Mouse (Mus musculus): ENCODE results near the gene Ykt6. TPM values are rescaled to one million over a fixed set of nuclear protein-coding genes. Genes with fewer than 3 reads are reported as not detected.
A peak's percentile ranks its signal among the peaks of the same experiment; 100 is the strongest.

Ykt6 gene
- polyA plus RNA-seq (2012; rRNA removed): 56.2 and 84.5 TPM in 2 replicates

DNA sequence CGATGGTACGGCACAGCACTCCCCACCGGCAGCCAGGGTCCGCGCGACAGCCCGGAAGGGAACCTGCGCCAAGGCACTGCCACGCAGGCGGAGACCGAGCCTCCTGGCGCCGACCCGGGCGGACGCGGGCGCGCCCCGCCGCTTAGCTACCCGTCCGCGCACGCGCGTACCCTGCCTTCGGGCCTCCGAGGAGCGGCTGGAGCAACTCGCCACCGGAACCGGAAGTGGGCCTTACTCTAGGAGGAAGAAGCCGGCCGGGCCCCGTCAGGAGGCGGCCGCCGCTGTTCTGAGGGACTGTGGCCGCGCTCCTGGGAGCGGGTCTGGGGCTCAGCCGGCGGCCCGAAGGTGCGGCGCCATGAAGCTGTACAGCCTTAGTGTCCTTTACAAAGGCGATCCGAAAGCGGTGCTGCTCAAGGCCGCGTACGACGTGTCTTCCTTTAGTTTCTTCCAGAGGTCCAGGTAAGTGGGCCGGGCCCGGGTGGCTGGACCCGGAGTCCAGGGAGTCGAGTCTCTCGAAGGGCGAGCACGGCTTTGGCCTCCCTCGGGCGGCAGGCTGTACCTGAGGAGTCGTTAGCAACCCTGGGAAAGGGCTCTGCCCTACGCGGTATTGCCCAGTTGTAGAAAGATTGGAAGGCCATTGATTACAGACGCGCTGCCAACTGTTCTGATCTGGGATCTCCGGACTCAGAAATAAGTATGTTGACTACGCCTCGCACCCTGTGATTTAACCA is at the start of gene Ykt6:
Gene Ykt6 (plus strand): TSS at position 148 of the 731 bp plus-strand sequence.
- under 1% methylated on average over 71 of the region's 71 CpGs for WGBS
- peak within 1 kb of the TSS; percentile 87 for H3K4me3 ChIP-seq (ENCODE audit: low read depth, low read length)
- peaks cover 15% of the 10 kb centered on the region for H3K36me3 ChIP-seq (ENCODE audit: control insufficient read depth, insufficient read depth, low read length)
- peak within 1 kb of the TSS; percentile 96 for H3K27ac ChIP-seq (ENCODE audit: insufficient read depth, low read depth, low read length)
- H3K4me1 ChIP-seq (ENCODE audit: control insufficient read depth, insufficient read depth, insufficient read length, low read length): peaks cover 13% of the 10 kb centered on the region; the same call in 1 of the 2 replicates
- peak; percentile 91; the same call in 1 of the 2 replicates for TF ChIP-seq POLR2A (IDR thresholded peaks at IDR 0.05; ENCODE audit: low read depth, low read length)
- TF ChIP-seq CTCF (IDR thresholded peaks at IDR 0.05; ENCODE audit: extremely low read depth, insufficient read length, insufficient replicate concordance, low read depth, low read length): no peak
- H3K27me3 ChIP-seq (ENCODE audit: control insufficient read depth, insufficient read depth, low read length): no peaks in the 10 kb centered on the region

DNA sequence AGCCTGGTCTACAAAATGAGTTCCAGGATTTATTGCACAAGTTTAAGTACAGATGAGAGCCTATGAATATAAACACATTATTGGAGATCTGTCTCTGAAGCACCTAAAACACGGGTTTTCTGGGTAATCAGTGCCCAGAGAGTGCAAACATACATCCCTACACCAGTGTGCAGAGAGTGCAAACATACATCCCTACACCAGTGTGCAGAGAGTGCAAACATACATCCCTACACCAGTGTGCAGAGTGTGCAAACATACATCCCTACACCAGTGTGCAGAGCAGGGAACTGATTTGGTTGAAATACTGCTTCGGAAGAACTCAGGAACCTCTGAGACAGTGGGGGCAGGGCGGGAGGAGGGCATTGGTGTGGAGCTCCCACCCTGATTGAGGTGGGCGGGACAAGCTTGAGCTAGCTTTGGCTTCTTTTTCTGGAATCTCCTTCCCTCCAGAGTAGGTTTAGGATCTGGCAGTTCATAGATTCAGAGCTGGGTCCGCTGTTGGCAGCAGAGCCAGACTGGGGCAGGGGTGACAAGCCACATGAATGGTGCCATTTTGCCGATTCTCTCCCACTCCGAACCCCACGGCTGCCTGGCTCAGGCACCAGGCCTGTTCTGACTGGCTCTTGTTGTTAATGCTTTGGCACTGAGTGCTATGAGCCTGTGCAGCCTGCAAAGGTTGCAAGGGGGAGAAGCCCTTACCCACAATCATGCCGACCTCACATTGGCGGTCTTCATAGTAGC is 49.5 kb upstream of the Ykt6 start:
- H3K27ac ChIP-seq (ENCODE audit: insufficient read depth, low read depth, low read length): no peak overlapping the region
- H3K36me3 ChIP-seq (ENCODE audit: control insufficient read depth, insufficient read depth, low read length): no peaks in the 10 kb centered on the region
- TF ChIP-seq CTCF (IDR thresholded peaks at IDR 0.05; ENCODE audit: extremely low read depth, insufficient read length, insufficient replicate concordance, low read depth, low read length) (no peak), POLR2A (IDR thresholded peaks at IDR 0.05; ENCODE audit: low read depth, low read length) (no peak)
- WGBS: 86% methylated on average over 10 of the region's 10 CpGs
- no peaks in the 10 kb centered on the region for H3K27me3 ChIP-seq (ENCODE audit: control insufficient read depth, insufficient read depth, low read length)
- H3K4me3 ChIP-seq (ENCODE audit: low read depth, low read length): no peak overlapping the region
- H3K4me1 ChIP-seq (ENCODE audit: control insufficient read depth, insufficient read depth, insufficient read length, low read length): peaks cover 8% of the 10 kb centered on the region

DNA sequence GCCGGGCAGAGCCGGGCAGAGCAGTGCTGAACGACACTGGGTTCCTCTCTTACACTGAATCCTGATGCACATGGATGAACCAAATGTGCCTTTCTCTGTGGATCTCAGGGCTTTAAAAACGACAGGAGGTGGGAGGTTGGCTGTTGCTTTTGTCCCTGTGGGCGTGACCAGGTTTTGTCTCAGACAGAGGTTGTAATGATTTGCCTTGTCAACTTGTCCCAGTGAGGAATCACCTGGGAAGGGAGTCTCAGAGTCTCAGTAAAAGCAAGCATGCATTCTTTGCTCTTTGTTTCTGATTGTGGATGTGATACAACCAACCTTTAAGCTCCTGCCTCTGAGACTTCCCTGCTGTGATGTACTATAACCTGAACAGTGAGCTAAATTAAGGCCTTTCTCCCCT is 48.4 kb upstream of the Ykt6 start:
- Histone ChIP-seq H3K36me3 (ENCODE audit: control insufficient read depth, insufficient read depth, low read length) (no peaks in the 10 kb centered on the region), H3K27ac (ENCODE audit: insufficient read depth, low read depth, low read length) (no peak overlapping the region), H3K27me3 (ENCODE audit: control insufficient read depth, insufficient read depth, low read length) (no peaks in the 10 kb centered on the region), H3K4me1 (ENCODE audit: control insufficient read depth, insufficient read depth, insufficient read length, low read length) (peaks cover 2% of the 10 kb centered on the region), H3K4me3 (ENCODE audit: low read depth, low read length) (no peak overlapping the region)
- WGBS: 74% methylated on average over 5 of the region's 5 CpGs
- no peak for TF ChIP-seq CTCF (IDR thresholded peaks at IDR 0.05; ENCODE audit: extremely low read depth, insufficient read length, insufficient replicate concordance, low read depth, low read length)

DNA sequence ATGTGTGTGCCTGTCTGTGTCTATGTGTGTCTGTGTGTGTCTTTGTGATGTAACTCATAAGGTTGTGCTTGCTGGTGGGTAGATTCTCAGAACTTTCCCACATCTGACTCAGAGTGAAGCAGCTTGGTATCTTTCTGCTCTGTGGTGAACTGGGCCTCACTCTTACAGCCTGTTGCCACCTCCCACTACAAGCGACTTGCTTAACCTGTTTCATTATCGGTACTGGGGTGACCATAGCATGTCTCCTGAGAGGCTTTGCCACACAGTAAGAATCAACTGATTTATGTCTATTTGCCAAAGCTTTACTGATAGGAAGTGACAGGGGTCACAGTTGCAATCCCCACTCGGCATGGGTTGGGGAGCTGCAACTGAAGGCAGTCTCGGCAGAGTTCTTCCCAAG is 46.9 kb upstream of the Ykt6 start:
- no peaks in the 10 kb centered on the region for H3K4me1 ChIP-seq (ENCODE audit: control insufficient read depth, insufficient read depth, insufficient read length, low read length)
- no peaks in the 10 kb centered on the region for H3K27me3 ChIP-seq (ENCODE audit: control insufficient read depth, insufficient read depth, low read length)
- H3K27ac ChIP-seq (ENCODE audit: insufficient read depth, low read depth, low read length): no peak overlapping the region
- 39% methylated on average over 4 of the region's 4 CpGs for WGBS
- no peak overlapping the region for H3K4me3 ChIP-seq (ENCODE audit: low read depth, low read length)
- no peaks in the 10 kb centered on the region for H3K36me3 ChIP-seq (ENCODE audit: control insufficient read depth, insufficient read depth, low read length)
- no peak for TF ChIP-seq POLR2A (IDR thresholded peaks at IDR 0.05; ENCODE audit: low read depth, low read length)
- TF ChIP-seq CTCF (IDR thresholded peaks at IDR 0.05; ENCODE audit: extremely low read depth, insufficient read length, insufficient replicate concordance, low read depth, low read length): no peak

DNA sequence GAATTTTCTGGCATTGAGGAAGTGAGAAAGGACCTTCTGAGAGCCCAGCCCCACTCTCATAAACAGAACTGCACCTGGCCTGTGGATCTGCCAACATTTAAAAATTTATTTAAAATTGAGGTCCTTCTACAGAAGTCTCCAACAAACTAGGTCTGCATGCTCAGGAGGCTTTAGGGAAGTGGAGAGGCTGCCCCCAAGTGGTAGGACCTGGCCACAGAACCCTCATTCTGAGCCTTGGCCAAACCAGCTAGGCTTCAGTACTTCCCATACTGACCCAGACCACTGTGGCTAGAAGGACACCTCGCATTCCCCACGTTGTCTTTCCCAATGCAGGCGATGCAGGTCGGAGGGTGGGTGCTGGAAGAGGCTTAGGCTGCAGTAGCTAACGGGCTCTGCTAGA is 42.9 kb upstream of the Ykt6 start:
- Histone ChIP-seq H3K27ac (ENCODE audit: insufficient read depth, low read depth, low read length) (no peak overlapping the region), H3K27me3 (ENCODE audit: control insufficient read depth, insufficient read depth, low read length) (no peaks in the 10 kb centered on the region), H3K4me1 (ENCODE audit: control insufficient read depth, insufficient read depth, insufficient read length, low read length) (no peaks in the 10 kb centered on the region), H3K4me3 (ENCODE audit: low read depth, low read length) (no peak overlapping the region), H3K36me3 (ENCODE audit: control insufficient read depth, insufficient read depth, low read length) (no peaks in the 10 kb centered on the region)
- peak; percentile 72; the same call in 1 of the 2 replicates for TF ChIP-seq CTCF (IDR thresholded peaks at IDR 0.05; ENCODE audit: extremely low read depth, insufficient read length, insufficient replicate concordance, low read depth, low read length)
- no peak for TF ChIP-seq POLR2A (IDR thresholded peaks at IDR 0.05; ENCODE audit: low read depth, low read length)
- 34% methylated on average over 5 of the region's 5 CpGs for WGBS

DNA sequence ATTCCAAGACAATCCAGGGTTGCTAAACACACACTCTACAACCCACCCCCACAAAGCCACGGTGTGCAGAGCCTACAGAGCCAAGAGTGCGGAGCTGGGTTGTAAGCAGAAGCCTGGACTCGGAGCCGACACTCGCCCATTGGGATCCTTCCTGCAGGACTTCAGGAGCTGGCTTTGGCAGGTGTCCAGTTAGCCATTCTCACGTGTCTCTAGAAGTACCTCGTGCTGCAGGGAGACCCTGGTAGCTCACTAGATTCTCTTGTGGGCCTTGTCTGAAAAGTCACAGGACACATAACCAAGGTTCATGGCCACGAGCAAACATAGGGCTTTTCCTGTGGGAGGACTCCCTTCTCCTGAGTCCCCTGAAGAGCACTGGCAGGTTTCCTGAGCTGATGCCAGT is 42.2 kb upstream of the Ykt6 start:
- no peaks in the 10 kb centered on the region for H3K27me3 ChIP-seq (ENCODE audit: control insufficient read depth, insufficient read depth, low read length)
- H3K27ac ChIP-seq (ENCODE audit: insufficient read depth, low read depth, low read length): no peak overlapping the region
- H3K4me1 ChIP-seq (ENCODE audit: control insufficient read depth, insufficient read depth, insufficient read length, low read length): no peaks in the 10 kb centered on the region
- WGBS: 58% methylated on average over 8 of the region's 8 CpGs
- no peak overlapping the region for H3K4me3 ChIP-seq (ENCODE audit: low read depth, low read length)
- H3K36me3 ChIP-seq (ENCODE audit: control insufficient read depth, insufficient read depth, low read length): no peaks in the 10 kb centered on the region
- TF ChIP-seq CTCF (IDR thresholded peaks at IDR 0.05; ENCODE audit: extremely low read depth, insufficient read length, insufficient replicate concordance, low read depth, low read length): no peak
- TF ChIP-seq POLR2A (IDR thresholded peaks at IDR 0.05; ENCODE audit: low read depth, low read length): no peak

DNA sequence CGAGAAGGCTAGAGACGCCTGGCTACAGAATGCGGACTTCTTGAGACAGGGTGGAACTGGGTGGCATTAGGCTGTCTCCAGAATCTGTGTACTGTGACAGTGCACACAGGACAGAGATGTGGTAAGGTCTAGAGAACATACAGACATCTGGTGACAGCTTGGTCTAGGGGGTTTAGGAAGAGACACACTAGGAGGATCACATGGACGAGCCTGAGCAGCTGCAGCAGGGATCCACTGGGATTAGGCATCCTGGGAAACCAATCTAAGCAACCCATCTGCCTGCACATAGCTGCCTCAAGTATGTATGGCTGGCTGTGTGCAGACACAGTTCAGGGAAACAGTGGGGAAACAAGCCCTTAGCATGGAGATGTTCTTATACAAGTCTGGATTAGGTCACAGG is 41.6 kb upstream of the Ykt6 start:
- H3K4me3 ChIP-seq (ENCODE audit: low read depth, low read length): no peak overlapping the region
- H3K27ac ChIP-seq (ENCODE audit: insufficient read depth, low read depth, low read length): no peak overlapping the region
- H3K4me1 ChIP-seq (ENCODE audit: control insufficient read depth, insufficient read depth, insufficient read length, low read length): no peaks in the 10 kb centered on the region
- 81% methylated on average over 4 of the region's 4 CpGs for WGBS
- TF ChIP-seq POLR2A (IDR thresholded peaks at IDR 0.05; ENCODE audit: low read depth, low read length) (no peak), CTCF (IDR thresholded peaks at IDR 0.05; ENCODE audit: extremely low read depth, insufficient read length, insufficient replicate concordance, low read depth, low read length) (no peak)
- H3K36me3 ChIP-seq (ENCODE audit: control insufficient read depth, insufficient read depth, low read length): no peaks in the 10 kb centered on the region
- H3K27me3 ChIP-seq (ENCODE audit: control insufficient read depth, insufficient read depth, low read length): no peaks in the 10 kb centered on the region
